Mouse (Mus musculus): Measurements from ENCODE around the gene Ube2g2. TPM values are rescaled to one million over a fixed set of nuclear protein-coding genes. Genes with fewer than 3 reads are reported as not detected.

Ube2g2 gene
- 41.4 TPM for total RNA-seq (2023)

GRCm38 (mm10) chr10:77622055-77622988 is at the start of gene Ube2g2:
Gene Ube2g2 (plus strand): TSS chr10:77622275.

GRCm38 (mm10) chr10:77581408-77582284 is 40.4 kb upstream of the Ube2g2 start, which contains the start of gene Pttg1ip:
Gene Pttg1ip (plus strand): TSS chr10:77581720.

GRCm38 (mm10) chr10:77605908-77606826 is 15.9 kb upstream of the Ube2g2 start, which contains the start of the genes Sumo3 and Gm49325:
Gene Sumo3 (plus strand): TSS chr10:77606097.
Gene Gm49325 (plus strand): TSS chr10:77606197.

GRCm38 (mm10) chr10:77685895-77686664 is 64.0 kb downstream of the Ube2g2 start, which contains the start of gene Tspear:
Gene Tspear (plus strand): TSS chr10:77686569.

GRCm38 (mm10) chr10:77690356-77690807 is 68.3 kb downstream of the Ube2g2 start, which contains the start of gene Gm19402:
Gene Gm19402 (minus strand): TSS chr10:77690757.

Other genes with a start within 250 kb of the Ube2g2 start
- gene Adarb1, start 204.0 kb upstream of the Ube2g2 start, total RNA-seq (2023): 1.3 TPM
- 28.1 TPM for gene Fam207a, start 106.5 kb upstream of the Ube2g2 start, total RNA-seq (2023)
- 207 TPM for gene Itgb2, start 92.0 kb upstream of the Ube2g2 start, total RNA-seq (2023)
- 89.3 TPM for gene Pttg1ip, start 40.6 kb upstream of the Ube2g2 start, total RNA-seq (2023)
- gene Sumo3, start 16.2 kb upstream of the Ube2g2 start, total RNA-seq (2023): 49.8 TPM
- gene Gm49325, start 16.1 kb upstream of the Ube2g2 start, total RNA-seq (2023): 2.4 TPM
- gene Tspear, start 64.3 kb downstream of the Ube2g2 start, total RNA-seq (2023): 1.2 TPM
- not detected for gene Gm19402, start 68.5 kb downstream of the Ube2g2 start, total RNA-seq (2023)
- not detected for gene Gm9508, start 75.0 kb downstream of the Ube2g2 start, total RNA-seq (2023)
- not detected for gene Gm10272, start 84.4 kb downstream of the Ube2g2 start, total RNA-seq (2023)
- not detected for gene Gm10024, start 89.2 kb downstream of the Ube2g2 start, total RNA-seq (2023)
- not detected for gene Gm10142, start 93.5 kb downstream of the Ube2g2 start, total RNA-seq (2023)
- not detected for gene Krtap12-1, start 98.3 kb downstream of the Ube2g2 start, total RNA-seq (2023)
- gene Gm10100, start 104.2 kb downstream of the Ube2g2 start, total RNA-seq (2023): not detected
- gene Gm18596, start 120.4 kb downstream of the Ube2g2 start, total RNA-seq (2023): not detected
- not detected for gene Gm9736, start 129.1 kb downstream of the Ube2g2 start, total RNA-seq (2023)
- not detected for gene Gm3233, start 137.4 kb downstream of the Ube2g2 start, total RNA-seq (2023)
- not detected for gene Gm3238, start 149.1 kb downstream of the Ube2g2 start, total RNA-seq (2023)
- not detected for gene Gm7138, start 154.7 kb downstream of the Ube2g2 start, total RNA-seq (2023)
- not detected for gene Gm3250, start 160.3 kb downstream of the Ube2g2 start, total RNA-seq (2023)
- gene Gm7137, start 165.9 kb downstream of the Ube2g2 start, total RNA-seq (2023): not detected
- gene Gm9639, start 172.8 kb downstream of the Ube2g2 start, total RNA-seq (2023): not detected
- gene Gm19668, start 176.9 kb downstream of the Ube2g2 start, total RNA-seq (2023): not detected
- gene Gm9507, start 189.6 kb downstream of the Ube2g2 start, total RNA-seq (2023): not detected
- gene Gm2696, start 192.4 kb downstream of the Ube2g2 start, total RNA-seq (2023): not detected
- not detected for gene Krtap10-4, start 204.8 kb downstream of the Ube2g2 start, total RNA-seq (2023)
- gene Krtap10-10, start 213.7 kb downstream of the Ube2g2 start, total RNA-seq (2023): not detected
- gene Gm36176, start 224.5 kb downstream of the Ube2g2 start, total RNA-seq (2023): not detected
- gene Gm10318, start 230.6 kb downstream of the Ube2g2 start, total RNA-seq (2023): not detected
- gene Gm3285, start 239.7 kb downstream of the Ube2g2 start, total RNA-seq (2023): not detected